Mouse (Mus musculus) forebrain, embryonic 16.5 days (tissue): ENCODE data around the gene Ubxn10. TPM values are rescaled to one million over a fixed set of nuclear protein-coding genes. Genes with fewer than 3 reads are reported as not detected.

Experiments
- ATAC-seq: fragments of 200-750 bp; cut with Nextera tagmentation; 2 replicates; pipeline ENCODE4 v1.8.0; 2017; ENCODE audit warnings: mild to moderate bottlenecking, moderate library complexity
- H3K27ac ChIP-seq: fragments of 300-500 bp; sonication (generic); 2 replicates; pipeline ENCODE4 v1.5.1; 2014; ENCODE audit warnings: low read length, control low read depth
- H3K27me3 ChIP-seq: fragments of 300-500 bp; sonication (generic); replicated peaks from 2 replicates; pipeline ENCODE4 v1.6.1; 2014; ENCODE audit warnings: low read length; ENCODE audit not compliant: control insufficient read depth, insufficient read depth
- H3K36me3 ChIP-seq: fragments of 300-500 bp; sonication (generic); 2 replicates; pipeline ENCODE4 v1.6.1; 2014; ENCODE audit not compliant: control insufficient read depth, insufficient read depth
- H3K4me1 ChIP-seq: fragments of 300-500 bp; sonication (generic); replicated peaks from 2 replicates; pipeline ENCODE4 v1.6.1; 2014; ENCODE audit warnings: low read length; ENCODE audit not compliant: control insufficient read depth, insufficient read depth
- H3K4me2 ChIP-seq: fragments of 300-500 bp; sonication (generic); 2 replicates; pipeline ENCODE4 v1.6.1; 2014; ENCODE audit warnings: mild to moderate bottlenecking, low read length, control low read depth
- H3K4me3 ChIP-seq: fragments of 300-500 bp; sonication (generic); replicated peaks from 2 replicates; pipeline ENCODE4 v1.5.1; 2014; ENCODE audit warnings: mild to moderate bottlenecking, low read length, control low read depth
- H3K9ac ChIP-seq: fragments of 300-500 bp; sonication (generic); replicated peaks from 2 replicates; pipeline ENCODE4 v1.6.1; 2014; ENCODE audit warnings: low read depth, low read length, control low read depth
- H3K9me3 ChIP-seq: fragments of 300-500 bp; sonication (generic); 2 replicates; pipeline ENCODE4 v1.6.1; 2016; ENCODE audit warnings: low read length; ENCODE audit not compliant: control insufficient read depth
- WGBS: fragments of 180-500 bp; shearing (Covaris S2); extraction: QIAGEN DNeasy Blood & Tissue Kit; methylation state at CpG from one replicate; pipeline ENCODE4 v1.1.7; 2014; 5-methylcytosine and 5-hydroxymethylcytosine counted together
- polyA plus RNA-seq: library from polyadenylated mRNA; unstranded; fragments of >200 nt; fragmentation: Nextera tagmentation; extraction: Ambion mirVana; gene quantifications from 2 replicates; pipeline ENCODE4 v1.2.1, GENCODE M21; 2015

Ubxn10 gene
- 1.3 and 1.9 TPM in 2 replicates for polyA plus RNA-seq

DNA sequence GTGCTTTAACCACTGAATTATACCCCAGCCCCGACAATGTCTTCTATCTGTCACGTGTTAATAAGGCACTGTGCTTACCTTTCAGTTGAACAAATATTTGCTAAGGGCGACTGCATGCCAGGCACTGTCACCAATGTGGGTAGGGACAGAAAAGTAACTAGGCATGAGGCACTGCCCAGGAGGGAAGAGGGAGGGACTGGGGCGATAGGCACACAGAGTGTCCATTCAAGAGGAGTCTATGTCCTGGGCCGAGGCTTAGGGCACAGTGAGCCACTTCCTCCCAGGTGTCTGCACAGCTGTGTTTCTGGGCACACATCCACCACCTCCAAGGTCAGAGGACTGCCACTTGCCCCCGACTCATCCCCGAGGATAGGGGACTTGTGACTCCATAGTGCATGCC lies at the start of gene Ubxn10:
Ubxn10 (minus strand) TSS at position 137 of the 400 bp plus-strand sequence.
- Histone ChIP-seq H3K27me3 (no peaks in the 10 kb centered on the region), H3K36me3 (no peaks in the 10 kb centered on the region), H3K4me3 (no peak within 1 kb of the TSS), H3K27ac (no peak within 1 kb of the TSS), H3K4me1 (peaks cover 7% of the 10 kb centered on the region; the same call in 1 of the 2 replicates), H3K9ac (no peak within 1 kb of the TSS), H3K4me2 (no peak within 1 kb of the TSS), H3K9me3 (no peaks in the 10 kb centered on the region)
- no peak for ATAC-seq
- WGBS, result 71% methylated on average over 7 of the region's 7 CpGs

DNA sequence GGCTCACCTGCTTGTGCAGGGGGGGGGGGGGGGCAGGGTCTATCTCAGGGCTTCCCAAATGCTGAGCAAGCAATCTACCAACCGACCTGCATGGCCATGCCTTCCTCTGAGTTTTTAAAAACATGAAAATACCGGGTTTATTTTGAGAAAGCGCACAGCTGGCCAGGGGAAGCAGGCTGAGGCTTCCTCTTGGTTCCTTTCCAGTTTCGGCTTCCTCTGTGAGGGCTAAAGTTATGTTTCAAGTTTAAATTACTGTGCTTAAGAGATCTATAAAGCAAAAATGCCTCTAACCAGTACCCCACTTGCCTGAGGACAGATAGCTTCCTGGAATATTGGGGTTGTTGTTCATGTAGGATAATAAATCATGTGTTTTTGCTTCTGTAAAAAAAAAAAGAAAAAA lies 49.2 kb upstream of the Ubxn10 start:
- no peak for ATAC-seq
- Histone ChIP-seq H3K4me3 (no peak overlapping the region), H3K27me3 (no peaks in the 10 kb centered on the region), H3K4me2 (no peak overlapping the region), H3K9ac (no peak overlapping the region), H3K27ac (no peak overlapping the region), H3K9me3 (no peaks in the 10 kb centered on the region), H3K4me1 (no peaks in the 10 kb centered on the region), H3K36me3 (no peaks in the 10 kb centered on the region)
- 78% methylated on average over 4 of the region's 4 CpGs for WGBS

DNA sequence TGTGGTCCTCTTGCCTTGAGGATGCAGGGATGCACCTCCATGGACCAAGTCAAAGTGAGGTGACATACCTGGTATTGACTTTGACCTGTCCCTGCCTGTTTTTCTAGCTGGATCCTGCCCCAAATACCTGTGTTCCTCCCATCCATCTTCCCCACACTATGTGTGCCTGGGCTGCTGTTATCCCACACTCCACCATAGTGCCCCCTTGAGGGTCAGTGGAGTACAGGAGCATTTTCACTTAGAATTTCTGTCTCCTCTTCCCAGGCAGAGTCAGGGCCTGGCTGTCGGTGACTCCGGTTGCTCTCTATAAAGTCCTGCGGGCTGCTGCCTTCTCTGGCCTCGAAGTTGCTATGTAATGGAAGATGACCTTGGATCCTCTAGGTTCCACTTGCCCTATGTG lies 48.8 kb upstream of the Ubxn10 start:
- WGBS, result 57% methylated on average over 4 of the region's 4 CpGs
- Histone ChIP-seq H3K4me1 (no peaks in the 10 kb centered on the region), H3K4me2 (no peak overlapping the region), H3K9ac (no peak overlapping the region), H3K27ac (no peak overlapping the region), H3K36me3 (no peaks in the 10 kb centered on the region), H3K4me3 (no peak overlapping the region), H3K9me3 (no peaks in the 10 kb centered on the region), H3K27me3 (no peaks in the 10 kb centered on the region)
- no peak for ATAC-seq

DNA sequence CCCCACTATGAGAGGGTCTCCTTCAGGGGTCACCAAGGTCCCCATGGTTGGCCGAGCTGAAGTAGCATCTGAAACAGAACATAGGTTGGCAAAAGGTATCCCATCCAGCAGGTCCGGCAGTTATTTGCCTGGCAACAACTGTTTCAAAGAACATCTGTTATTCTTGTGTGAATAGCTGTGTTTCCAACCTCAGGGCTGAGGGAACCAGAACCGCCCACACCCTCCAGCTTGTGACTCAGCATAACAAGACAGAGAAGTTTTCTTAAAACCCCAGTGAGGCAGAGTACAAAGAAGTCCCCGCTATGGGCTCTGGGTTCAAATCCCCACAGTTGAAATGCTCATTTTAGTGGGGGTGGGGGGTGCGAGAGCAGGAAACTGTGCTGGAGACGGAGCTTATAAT lies 45.1 kb upstream of the Ubxn10 start:
- Histone ChIP-seq H3K27me3 (no peaks in the 10 kb centered on the region), H3K9ac (no peak overlapping the region), H3K4me1 (peaks cover 2% of the 10 kb centered on the region), H3K27ac (no peak overlapping the region), H3K9me3 (no peaks in the 10 kb centered on the region), H3K36me3 (no peaks in the 10 kb centered on the region), H3K4me3 (no peak overlapping the region), H3K4me2 (no peak overlapping the region)
- WGBS, result 86% methylated on average over 6 of the region's 6 CpGs
- ATAC-seq, result no peak

DNA sequence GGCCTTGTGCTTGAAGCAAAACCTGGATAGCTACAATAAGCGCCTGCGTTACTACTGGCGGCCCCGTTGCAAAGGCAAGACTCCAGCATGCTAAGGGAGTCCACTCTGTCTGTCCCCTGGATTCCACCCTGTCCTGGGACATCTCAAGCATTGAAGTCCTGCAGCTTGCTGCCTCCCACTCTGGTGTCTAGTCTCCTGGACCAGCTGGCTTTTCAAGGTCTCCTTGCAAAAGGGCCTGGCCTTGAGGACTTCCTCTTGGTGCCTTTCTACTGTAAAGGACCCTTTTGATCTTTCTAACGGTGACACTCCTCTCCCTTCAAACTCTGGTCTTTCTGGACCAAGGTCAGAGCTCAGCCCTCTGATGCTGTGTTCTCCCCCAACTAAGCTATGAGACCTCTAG lies 43.3 kb upstream of the Ubxn10 start:
- no peaks in the 10 kb centered on the region for H3K9me3 ChIP-seq
- no peaks in the 10 kb centered on the region for H3K36me3 ChIP-seq
- no peaks in the 10 kb centered on the region for H3K27me3 ChIP-seq
- H3K27ac ChIP-seq, result no peak overlapping the region
- H3K4me1 ChIP-seq, result peaks cover 2% of the 10 kb centered on the region
- H3K4me3 ChIP-seq, result no peak overlapping the region
- no peak overlapping the region for H3K9ac ChIP-seq
- H3K4me2 ChIP-seq, result no peak overlapping the region
- no peak for ATAC-seq
- 88% methylated on average over 5 of the region's 5 CpGs for WGBS

DNA sequence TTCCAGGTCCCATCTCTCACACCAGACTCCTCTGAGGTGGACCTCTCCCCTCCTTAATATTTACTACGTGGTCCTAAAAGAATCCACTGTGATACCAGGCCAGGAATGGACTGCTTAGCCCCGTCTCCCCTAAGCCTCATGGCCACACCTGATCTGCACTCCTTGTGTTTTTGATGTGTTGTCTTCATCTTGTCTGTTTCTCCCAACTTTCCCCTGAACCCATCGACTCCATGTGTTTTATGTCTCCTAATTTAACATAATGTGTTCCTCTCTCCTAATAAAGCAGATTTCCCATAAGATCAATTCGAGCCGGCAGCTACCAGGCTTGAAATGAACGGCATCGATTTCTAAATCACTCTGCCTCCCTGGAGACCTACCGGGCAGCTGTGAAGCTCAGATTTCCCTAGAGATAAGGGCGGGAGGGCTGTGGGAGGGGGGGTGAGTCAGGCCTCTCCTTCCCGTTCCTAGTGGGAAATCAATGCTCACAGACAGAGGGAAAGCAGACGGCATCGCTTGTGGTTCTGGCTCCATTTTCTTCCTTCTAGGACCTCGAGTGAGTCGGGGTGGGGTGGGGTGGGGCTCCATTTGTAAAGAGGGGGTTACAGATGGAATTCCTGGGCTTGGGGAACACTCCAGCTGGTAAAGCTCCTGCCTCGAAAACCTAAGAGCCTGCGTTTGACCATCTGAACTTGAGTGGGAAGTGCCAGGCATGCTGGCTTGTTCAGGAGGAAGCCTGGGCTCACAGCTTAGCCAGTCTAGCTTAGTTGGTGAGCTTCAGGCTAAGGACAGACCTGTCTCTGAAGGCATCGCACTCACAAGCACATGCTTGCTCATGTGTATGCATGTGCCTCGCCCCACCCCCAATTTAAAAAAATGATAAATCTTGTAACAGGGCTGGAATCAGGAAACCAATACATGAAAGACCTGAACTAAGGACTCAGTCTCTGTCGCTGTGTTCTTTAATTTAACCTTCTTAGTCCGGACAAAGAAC lies 40.7 kb upstream of the Ubxn10 start:
- Histone ChIP-seq H3K4me1 (peaks cover 2% of the 10 kb centered on the region), H3K27ac (no peak overlapping the region), H3K36me3 (no peaks in the 10 kb centered on the region), H3K4me3 (no peak overlapping the region), H3K4me2 (no peak overlapping the region), H3K9ac (no peak overlapping the region), H3K9me3 (no peaks in the 10 kb centered on the region), H3K27me3 (0 out of 2 replicates have a peak, but pooled peaks cover 3% of the 10 kb centered on the region)
- no peak for ATAC-seq
- WGBS, result 53% methylated on average over 20 of the region's 20 CpGs

DNA sequence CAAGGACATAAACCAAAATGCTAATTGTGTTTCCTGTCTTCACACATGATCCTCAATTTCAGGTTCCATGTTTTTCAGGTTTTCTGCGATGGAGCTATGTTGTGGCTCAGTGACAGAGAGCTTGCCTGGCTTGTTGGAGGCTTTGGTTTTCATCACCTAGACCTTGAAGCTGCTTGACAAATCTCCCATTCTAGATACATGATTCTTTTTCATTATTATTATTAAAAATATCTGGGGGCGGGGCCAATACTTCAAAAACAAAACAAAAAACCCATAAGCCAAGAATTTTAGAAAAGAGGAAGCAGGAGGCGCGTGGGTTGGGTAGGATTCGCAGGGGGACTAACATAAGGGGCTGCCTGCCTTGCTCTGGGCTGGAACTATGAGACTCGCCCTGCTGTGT lies 38.5 kb upstream of the Ubxn10 start, which contains the start of gene Pla2g2d:
Pla2g2d (plus strand) TSS at position 301 of the 400 bp plus-strand sequence.
- Histone ChIP-seq H3K36me3 (no peaks in the 10 kb centered on the region), H3K4me3 (no peak within 1 kb of the TSS), H3K4me1 (peaks cover 2% of the 10 kb centered on the region), H3K9me3 (no peaks in the 10 kb centered on the region), H3K9ac (no peak within 1 kb of the TSS), H3K27ac (no peak within 1 kb of the TSS), H3K4me2 (no peak within 1 kb of the TSS), H3K27me3 (0 out of 2 replicates have a peak, but pooled peaks cover 3% of the 10 kb centered on the region)
- ATAC-seq, result no peak
- WGBS, result 88% methylated on average over 6 of the region's 6 CpGs

DNA sequence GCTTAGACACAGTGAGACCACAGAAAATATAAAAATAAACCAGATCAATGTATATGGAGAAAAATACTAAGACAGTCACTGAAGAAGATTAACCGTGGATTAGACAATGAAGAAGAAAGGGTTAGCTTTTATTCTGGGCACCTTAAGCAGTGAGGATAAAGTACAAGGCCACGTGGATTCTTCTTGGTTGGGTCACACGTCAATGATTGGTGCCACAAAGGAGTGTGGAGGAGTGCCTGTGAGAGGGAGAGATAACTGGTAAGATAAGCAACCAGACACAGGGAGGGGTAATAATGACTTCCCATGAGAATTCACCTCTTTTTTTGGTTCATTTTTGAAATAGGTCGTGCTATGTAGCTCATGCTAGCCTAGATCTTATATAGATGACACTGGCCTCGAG lies 35.4 kb upstream of the Ubxn10 start:
- Histone ChIP-seq H3K4me3 (no peak overlapping the region), H3K4me2 (no peak overlapping the region), H3K4me1 (no peaks in the 10 kb centered on the region), H3K27me3 (0 out of 2 replicates have a peak, but pooled peaks cover 3% of the 10 kb centered on the region), H3K9me3 (no peaks in the 10 kb centered on the region), H3K9ac (no peak overlapping the region), H3K27ac (no peak overlapping the region), H3K36me3 (no peaks in the 10 kb centered on the region)
- no peak for ATAC-seq
- WGBS, result 86% methylated on average over 5 of the region's 5 CpGs

DNA sequence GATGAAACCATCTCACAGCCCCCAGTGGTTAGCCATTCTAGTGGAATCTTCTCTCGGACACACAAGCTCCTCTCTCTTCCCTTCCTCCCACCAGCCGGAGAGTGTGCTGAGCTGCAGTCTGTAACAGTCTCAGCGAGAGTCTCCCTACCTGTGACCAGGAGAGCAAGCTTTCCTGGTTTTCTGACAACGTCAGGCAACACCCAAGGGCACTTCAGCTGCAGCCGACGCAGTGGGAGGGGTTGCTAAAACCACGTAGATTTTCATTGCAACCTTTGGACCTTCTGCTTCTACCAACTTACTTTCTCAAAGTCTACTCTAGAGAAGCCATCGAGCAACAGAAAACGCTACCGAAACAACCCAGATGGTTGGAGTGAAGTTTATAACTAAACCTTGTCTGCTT lies 35.0 kb upstream of the Ubxn10 start:
- Histone ChIP-seq H3K9me3 (no peaks in the 10 kb centered on the region), H3K36me3 (no peaks in the 10 kb centered on the region), H3K4me2 (no peak overlapping the region), H3K4me3 (no peak overlapping the region), H3K9ac (no peak overlapping the region), H3K4me1 (no peaks in the 10 kb centered on the region), H3K27ac (no peak overlapping the region), H3K27me3 (0 out of 2 replicates have a peak, but pooled peaks cover 3% of the 10 kb centered on the region)
- ATAC-seq, result no peak
- 92% methylated on average over 10 of the region's 10 CpGs for WGBS
